Mouse (Mus musculus) megakaryocyte, embryonic 14.5 days (primary cell): ENCODE data around the gene Cep78.

Experiments used
- FLI1 ChIP-seq: IDR thresholded peaks from 2 replicates; pipeline ENCODE4 v1.6.1; 2012; ENCODE audit warnings: low read length, inconsistent platforms, mixed read lengths
- GATA1 ChIP-seq: IDR thresholded peaks from 3 replicates; pipeline ENCODE4 v1.6.1; 2012; ENCODE audit warnings: mixed read lengths, low read length, inconsistent platforms, borderline replicate concordance

DNA sequence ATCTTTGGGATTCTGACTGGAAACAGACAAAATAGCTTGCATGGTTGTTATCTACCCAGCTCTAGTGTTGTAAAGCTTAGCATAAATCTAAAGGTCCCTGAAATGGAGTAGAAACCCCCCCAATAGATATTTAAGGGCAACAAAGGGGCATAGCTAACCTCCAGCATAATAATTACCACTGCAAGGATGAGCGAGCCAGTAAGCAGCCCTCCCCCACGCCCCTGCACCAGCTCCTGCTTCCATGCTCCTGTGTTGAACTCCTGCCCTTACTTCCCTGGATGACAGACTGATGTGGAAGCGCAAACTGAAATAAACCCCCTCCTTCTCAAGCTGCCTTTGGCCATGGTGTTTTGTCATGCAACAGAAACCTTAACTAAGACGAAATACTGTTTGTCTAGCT lies 11.4 kb downstream of the Cep78 start:
- no peak for TF ChIP-seq GATA1
- no peak for TF ChIP-seq FLI1
